Mouse (Mus musculus) gonadal fat pad, adult 2 months (tissue): Measurements from ENCODE around the gene U2af2. TPM values are rescaled to one million over a fixed set of nuclear protein-coding genes. Genes with fewer than 3 reads are reported as not detected.
"Not testable (repeated sequence)": the region's sequence is repeated elsewhere in the genome, so short reads cannot be mapped to it uniquely, and the experiment has no call there.

Experiments used
- DNase-seq: peaks from one replicate; pipeline ENCODE4 v3.0.0-alpha.2; 2012; ENCODE audit warnings: low read depth
- polyA plus RNA-seq: library from polyadenylated mRNA; depleted of rRNA; stranded (reverse); fragments of >200 nt; gene quantifications from 2 replicates; pipeline ENCODE4 v1.2.3, GENCODE M21; 2012; rRNA removed

Gene U2af2
- polyA plus RNA-seq, result 163 and 192 TPM in 2 replicates

DNA sequence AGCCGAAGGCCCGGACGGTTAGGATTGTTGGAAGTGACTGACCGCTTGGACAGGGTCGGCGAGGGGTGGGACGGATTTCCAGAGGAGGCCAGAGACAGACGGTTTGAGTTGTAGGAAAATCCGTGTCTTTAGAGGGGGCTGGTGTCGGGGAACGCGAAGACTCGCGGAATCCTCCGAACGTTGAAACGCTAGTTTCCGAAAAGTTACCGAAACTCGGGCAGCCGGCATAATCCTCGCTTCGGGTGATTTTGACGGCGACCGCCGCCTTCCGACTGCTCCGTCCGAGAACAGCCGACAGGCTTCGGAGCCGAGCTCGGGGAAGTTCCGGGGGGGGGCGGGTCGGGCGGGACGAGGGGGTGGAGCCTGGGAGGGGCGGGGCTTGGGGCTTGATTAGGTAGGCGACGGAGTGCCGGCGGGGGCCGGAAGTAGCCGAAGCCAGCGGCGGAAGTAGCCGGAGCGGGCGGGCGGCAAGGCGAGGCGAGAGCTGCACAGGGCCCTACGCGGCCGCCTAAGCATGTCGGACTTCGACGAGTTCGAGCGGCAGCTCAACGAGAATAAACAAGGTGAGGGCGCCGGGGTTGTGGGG lies at the start of gene U2af2:
TSS of gene U2af2 (plus strand) at position 370 of the 586 bp plus-strand sequence.
- DNase-seq, result no peak

DNA sequence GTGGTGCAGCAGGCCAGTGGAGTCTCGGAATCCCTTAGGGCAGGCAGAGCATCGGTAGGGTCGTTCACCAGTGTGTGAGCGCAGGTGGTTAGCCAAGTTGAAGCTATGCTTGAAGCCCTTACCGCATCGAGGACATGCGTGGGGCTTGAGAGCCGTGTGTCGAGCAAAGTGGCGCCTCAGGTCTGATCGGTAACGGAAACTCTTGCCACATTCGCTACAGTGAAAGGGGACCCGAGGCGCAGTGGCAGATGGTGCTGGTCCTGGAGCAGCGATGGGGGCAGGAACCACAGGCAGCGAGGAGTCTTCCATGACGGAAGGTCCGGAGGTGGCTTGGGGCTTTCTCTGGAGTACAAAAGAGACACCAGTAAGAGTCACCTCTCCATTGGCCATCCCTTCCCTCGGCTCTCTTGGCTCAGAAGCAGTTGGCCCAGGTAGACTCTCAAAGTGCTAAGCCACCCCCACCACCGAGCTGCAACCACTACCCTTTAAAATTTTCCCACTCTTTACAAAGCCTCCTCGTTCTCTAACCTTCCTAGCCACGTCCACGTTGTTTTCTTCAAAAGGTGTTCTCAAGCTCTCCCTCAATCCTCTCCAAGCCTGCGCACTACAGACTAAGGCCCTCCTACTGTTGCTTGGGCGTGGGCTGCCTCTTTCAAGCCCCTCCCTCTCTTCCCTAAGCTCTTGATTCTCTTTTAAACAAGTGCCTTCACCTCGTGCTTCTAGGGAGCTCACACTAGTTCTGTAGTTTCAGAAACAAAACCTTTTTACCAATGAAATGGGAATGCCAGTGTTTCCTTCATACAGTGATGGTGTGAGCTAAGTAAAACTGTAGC lies 49.0 kb upstream of the U2af2 start:
- DNase-seq, result no peak

- no peak for DNase-seq
Observed at GRCm38 (mm10) chr7:5014251-5015117, 47.5 kb upstream of the U2af2 start, which contains the start of the genes Zfp524 and Fiz1. Zfp524 (plus strand) TSS chr7:5014415. Fiz1 (minus strand) TSS chr7:5014697.

DNA sequence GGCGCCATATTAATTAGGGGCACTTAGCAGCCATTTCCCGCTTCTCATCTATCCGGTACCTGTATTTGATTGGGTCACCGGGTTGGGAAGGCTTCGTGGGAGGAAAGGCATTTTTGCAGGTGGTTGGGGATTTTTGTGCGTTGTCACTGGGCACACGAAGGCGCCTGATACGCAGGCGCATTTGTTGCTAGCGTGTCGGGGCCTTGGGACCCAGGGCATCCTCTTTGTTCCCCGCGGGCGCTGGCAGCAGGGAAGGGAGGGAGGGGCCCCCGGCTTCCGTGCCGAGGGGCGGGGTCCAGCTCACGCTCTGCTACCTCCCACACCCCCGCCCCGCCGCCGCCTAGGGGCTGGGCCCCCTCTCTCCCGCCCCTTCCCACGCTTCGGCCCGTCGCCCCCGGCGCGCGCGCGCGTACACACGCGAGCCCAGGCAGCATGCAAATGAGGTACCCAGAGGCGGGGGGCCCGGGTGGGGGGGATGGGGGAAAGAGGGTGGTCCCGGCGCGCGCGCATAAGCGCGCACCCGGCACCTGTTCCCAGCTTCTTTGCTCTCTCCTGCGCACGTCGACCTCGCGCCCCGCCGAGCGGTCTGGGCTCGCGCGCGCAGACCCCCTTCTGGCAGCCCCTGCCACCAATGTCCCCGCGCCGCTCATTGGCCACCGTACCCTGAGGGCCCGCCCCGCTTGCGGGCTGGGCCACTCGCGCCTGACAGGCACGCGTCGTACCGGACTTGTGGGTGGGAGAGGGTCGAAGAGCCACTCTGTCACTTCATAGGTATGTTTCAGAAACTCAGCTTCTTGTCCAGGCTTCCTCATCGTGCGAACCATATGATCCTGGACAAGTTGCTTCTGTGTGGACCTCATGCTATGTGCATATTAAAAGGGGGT lies 46.6 kb upstream of the U2af2 start, which contains the start of gene Gm44973:
TSS of gene Gm44973 (plus strand) at position 379 of the 884 bp plus-strand sequence.
- no peak for DNase-seq

GRCm38 (mm10) chr7:5016057-5016456 lies 45.9 kb upstream of the U2af2 start:
- DNase-seq, result no peak

DNA sequence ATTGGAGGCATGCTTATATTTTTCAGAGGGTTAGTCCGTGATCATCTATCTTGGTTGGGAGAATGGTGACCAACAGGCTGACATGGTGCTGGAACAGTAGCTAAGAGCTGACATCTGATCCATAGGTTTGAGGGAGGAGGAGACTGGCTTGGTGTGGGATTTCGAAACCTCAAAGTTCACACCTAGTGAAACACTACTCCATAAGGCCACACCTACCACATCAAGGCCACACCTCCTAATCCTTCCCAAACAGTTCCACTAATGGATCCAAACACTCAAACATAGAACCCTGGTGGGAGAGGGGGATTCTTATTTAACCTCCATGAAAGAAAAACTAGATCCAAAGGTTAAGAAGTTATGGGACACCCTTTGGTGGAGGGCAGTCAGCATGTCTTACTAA lies 45.0 kb upstream of the U2af2 start:
- DNase-seq, result no peak

GRCm38 (mm10) chr7:5017352-5017751 lies 44.6 kb upstream of the U2af2 start:
- no peak for DNase-seq

DNA sequence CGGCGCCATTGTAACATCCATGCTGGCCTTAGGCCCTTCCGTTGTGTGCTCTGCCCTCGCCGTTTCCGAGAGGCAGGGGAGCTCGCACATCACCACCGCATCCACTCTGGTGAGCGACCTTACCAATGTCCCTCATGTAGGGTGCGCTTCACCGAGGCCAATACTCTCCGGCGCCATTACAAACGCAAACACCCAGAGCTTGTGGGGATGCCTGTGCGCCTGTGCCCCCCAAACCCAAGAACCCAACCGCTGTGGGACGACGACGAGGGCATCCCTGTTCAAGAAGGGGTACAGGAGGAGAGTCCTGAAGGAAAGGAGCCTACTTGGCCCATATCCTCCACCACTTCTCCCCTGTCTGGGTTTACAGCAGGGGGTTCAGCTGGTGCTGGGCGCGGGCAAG lies 44.0 kb upstream of the U2af2 start:
- no peak for DNase-seq

- DNase-seq, result not testable (repeated sequence)
Observed at GRCm38 (mm10) chr7:5019576-5019975, 42.4 kb upstream of the U2af2 start.

- DNase-seq, result no peak
Observed at GRCm38 (mm10) chr7:5020000-5020681, 41.8 kb upstream of the U2af2 start, which contains the start of the genes Zfp865 and Ccdc106. Zfp865 (plus strand) TSS chr7:5020376. Ccdc106 (plus strand) TSS chr7:5020553.

DNA sequence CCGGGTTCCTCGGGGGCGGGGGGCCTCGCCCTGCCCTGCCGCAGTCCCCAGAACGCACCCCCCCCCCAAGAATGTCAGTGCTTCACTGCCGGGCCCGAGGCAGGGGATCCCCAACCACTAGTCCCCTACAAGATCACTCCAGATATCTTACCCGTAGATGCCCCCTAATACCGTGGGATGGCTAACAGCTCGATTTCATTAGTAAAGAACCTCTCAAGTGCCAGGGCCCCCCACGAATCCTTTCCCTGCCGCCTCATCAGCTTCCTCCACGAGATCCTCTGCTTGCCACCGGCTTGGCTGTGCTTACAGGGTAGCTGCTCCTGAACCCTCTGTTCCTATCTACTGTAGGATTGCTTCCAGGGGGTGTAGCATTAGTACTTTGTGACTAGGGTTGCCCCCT lies 41.3 kb upstream of the U2af2 start:
- no peak for DNase-seq

GRCm38 (mm10) chr7:5021197-5021596 lies 40.7 kb upstream of the U2af2 start:
- DNase-seq, result no peak

DNA sequence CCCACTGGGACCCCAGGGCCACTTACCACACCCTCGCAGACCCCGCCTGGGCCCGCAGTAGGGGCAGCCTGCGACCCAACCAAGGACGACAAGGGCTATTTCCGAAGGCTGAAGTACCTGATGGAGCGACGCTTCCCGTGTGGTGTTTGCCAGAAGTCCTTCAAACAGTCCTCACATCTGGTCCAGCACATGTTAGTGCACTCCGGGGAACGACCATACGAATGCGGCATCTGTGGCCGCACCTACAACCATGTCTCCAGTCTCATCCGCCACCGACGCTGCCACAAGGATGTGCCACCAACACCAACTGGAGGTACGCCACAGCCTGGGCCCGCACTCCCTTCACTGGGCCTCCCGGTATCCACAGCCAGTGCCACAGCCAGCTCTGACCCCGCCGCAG lies 32.4 kb upstream of the U2af2 start:
- no peak for DNase-seq

GRCm38 (mm10) chr7:5029946-5030345 lies 32.0 kb upstream of the U2af2 start:
- DNase-seq, result no peak

DNA sequence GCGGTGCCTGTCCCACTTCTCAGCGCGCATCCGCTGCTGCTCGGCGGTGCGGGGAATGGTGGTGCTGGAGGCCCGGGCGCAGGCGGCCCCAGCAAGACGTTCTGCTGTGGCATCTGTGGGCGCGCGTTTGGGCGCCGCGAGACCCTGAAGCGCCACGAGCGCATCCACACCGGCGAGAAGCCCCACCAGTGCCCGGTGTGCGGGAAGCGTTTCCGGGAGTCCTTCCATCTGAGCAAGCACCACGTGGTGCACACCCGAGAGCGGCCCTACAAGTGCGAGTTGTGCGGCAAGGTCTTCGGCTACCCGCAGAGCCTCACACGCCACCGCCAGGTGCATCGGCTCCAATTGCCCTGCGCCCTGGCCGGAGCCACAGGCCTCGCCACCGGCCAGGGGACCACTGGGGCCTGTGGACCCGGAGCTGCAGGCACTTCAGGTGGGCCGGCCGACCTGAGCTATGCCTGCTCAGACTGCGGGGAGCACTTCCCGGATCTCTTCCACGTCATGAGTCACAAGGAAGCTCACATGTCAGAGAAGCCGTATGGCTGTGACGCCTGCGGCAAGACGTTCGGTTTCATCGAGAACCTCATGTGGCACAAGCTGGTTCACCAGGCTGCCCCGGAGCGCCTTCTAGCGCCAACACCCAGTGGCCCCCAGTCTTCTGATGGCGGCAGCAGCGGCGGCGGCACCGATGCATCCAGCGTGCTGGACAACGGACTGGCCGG lies 31.2 kb upstream of the U2af2 start:
- DNase-seq, result no peak

- no peak for DNase-seq
Observed at GRCm38 (mm10) chr7:5031496-5031895, 30.4 kb upstream of the U2af2 start.

- no peak for DNase-seq
Observed at GRCm38 (mm10) chr7:5033818-5034217, 28.1 kb upstream of the U2af2 start, which contains the start of gene 4632433K11Rik. 4632433K11Rik (plus strand) TSS chr7:5034118.

DNA sequence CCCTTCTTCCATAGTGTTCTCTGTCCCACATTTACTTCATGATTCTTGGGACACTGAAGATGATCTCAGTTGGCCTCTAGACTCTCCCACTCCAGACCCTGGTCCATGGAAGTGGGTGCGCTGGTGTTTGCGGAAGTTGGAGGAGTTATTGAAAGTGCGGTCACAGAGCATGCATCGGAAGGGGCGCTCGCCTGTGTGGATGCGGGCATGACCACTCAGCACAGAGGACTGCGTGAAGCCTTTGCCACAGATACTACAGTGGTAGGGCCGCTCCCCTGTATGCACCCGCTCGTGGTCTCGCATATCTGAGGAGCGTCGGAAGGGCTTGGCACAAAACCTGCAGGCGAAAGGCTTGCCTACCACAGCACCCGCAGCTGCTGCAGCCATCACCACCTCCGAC lies 26.3 kb upstream of the U2af2 start:
- no peak for DNase-seq

DNA sequence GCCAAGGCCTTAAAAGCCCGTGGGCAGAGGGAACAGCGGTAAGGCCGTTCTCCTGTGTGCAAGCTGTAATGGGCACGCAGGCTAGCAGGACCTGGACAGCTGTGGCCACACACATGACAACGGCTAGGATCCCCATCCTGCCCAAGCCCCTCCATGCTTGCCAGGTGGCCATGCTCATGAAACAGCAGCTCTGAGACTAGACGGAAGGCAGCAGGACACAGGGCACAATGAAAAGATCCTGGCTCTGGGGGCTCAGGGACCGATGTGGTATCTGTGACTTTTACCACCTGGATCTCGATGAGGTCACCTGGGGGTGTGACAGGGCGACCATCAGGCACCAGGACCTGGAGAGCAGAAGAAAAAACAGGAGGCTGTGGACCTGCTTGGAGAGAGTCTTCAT lies 25.8 kb upstream of the U2af2 start:
- DNase-seq, result no peak

GRCm38 (mm10) chr7:5037026-5037425 lies 24.9 kb upstream of the U2af2 start:
- DNase-seq, result no peak
